Mouse (Mus musculus) intestine, postnatal 0 days (tissue): ENCODE measurements around the gene Zfp931. TPM values are rescaled to one million over a fixed set of nuclear protein-coding genes. Genes with fewer than 3 reads are reported as not detected.

ENCODE experiments used
- polyA plus RNA-seq: library from polyadenylated mRNA; unstranded; fragments of >200 nt; fragmentation: Nextera tagmentation; extraction: Ambion mirVana; gene quantifications from 2 replicates; pipeline ENCODE4 v1.2.1, GENCODE M21; 2015

Zfp931 gene
- polyA plus RNA-seq, 1 experiment from 2014 or later = 4.9 TPM

Other genes starting within 250 kb of the Zfp931 start
- gene Gm14325, start 238.1 kb downstream of the Zfp931 start, polyA plus RNA-seq = 14.1 and 14.8 TPM in 2 replicates
- 2.1 and 3.2 TPM in 2 replicates for gene Gm14327, start 181.4 kb downstream of the Zfp931 start, polyA plus RNA-seq
- gene Zfp972, start 152.9 kb downstream of the Zfp931 start, polyA plus RNA-seq = 0.59 and 1.1 TPM in 2 replicates
- 12.7 and 15.0 TPM in 2 replicates for gene Gm14326, start 121.2 kb downstream of the Zfp931 start, polyA plus RNA-seq
- 7.6 and 8.1 TPM in 2 replicates for gene Zfp971, start 55.2 kb downstream of the Zfp931 start, polyA plus RNA-seq
- gene Phactr3, start 40.5 kb upstream of the Zfp931 start, polyA plus RNA-seq = 2.2 and 2.3 TPM in 2 replicates